Mouse (Mus musculus) midbrain, embryonic 15.5 days (tissue): ENCODE measurements around the gene Slc17a8. TPM values are rescaled to one million over a fixed set of nuclear protein-coding genes. Genes with fewer than 3 reads are reported as not detected.
"Not testable (repeated sequence)": the region's sequence is repeated elsewhere in the genome, so short reads cannot be mapped to it uniquely, and the experiment has no call there.

ENCODE experiments used
- ATAC-seq: fragments of 200-750 bp; cut with Nextera tagmentation; replicated peaks from 2 replicates; pipeline ENCODE4 v1.8.0; 2017; ENCODE audit warnings: moderate TSS enrichment
- H3K27ac ChIP-seq: fragments of 300-500 bp; sonication (generic); 2 replicates; pipeline ENCODE4 v1.5.1; 2015; ENCODE audit warnings: mild to moderate bottlenecking, inconsistent platforms
- H3K27me3 ChIP-seq: fragments of 300-500 bp; sonication (generic); replicated peaks from 2 replicates; pipeline ENCODE4 v1.6.1; 2015; ENCODE audit warnings: inconsistent platforms
- H3K36me3 ChIP-seq: fragments of 300-500 bp; sonication (generic); replicated peaks from 2 replicates; pipeline ENCODE4 v1.6.1; 2015; ENCODE audit warnings: inconsistent platforms
- H3K4me1 ChIP-seq: fragments of 300-500 bp; sonication (generic); 2 replicates; pipeline ENCODE4 v1.6.1; 2015; ENCODE audit warnings: inconsistent platforms
- H3K4me2 ChIP-seq: fragments of 300-500 bp; sonication (generic); 2 replicates; pipeline ENCODE4 v1.6.1; 2015; ENCODE audit warnings: inconsistent platforms, mild to moderate bottlenecking, moderate library complexity
- H3K4me3 ChIP-seq: fragments of 300-500 bp; sonication (generic); 2 replicates; pipeline ENCODE4 v1.5.1; 2015; ENCODE audit warnings: mild to moderate bottlenecking, inconsistent platforms
- H3K9ac ChIP-seq: fragments of 300-500 bp; sonication (generic); 2 replicates; pipeline ENCODE4 v1.6.1; 2015; ENCODE audit warnings: mild to moderate bottlenecking, inconsistent platforms
- H3K9me3 ChIP-seq: fragments of 300-500 bp; sonication (generic); 2 replicates; pipeline ENCODE4 v1.6.1; 2016; ENCODE audit warnings: inconsistent platforms
- WGBS: fragments of 180-500 bp; shearing (Covaris S2); methylation state at CpG from one replicate; pipeline ENCODE4 v1.1.7; 2015; ENCODE audit warnings: mixed read lengths; 5-methylcytosine and 5-hydroxymethylcytosine counted together
- polyA plus RNA-seq: library from polyadenylated mRNA; unstranded; fragments of >200 nt; fragmentation: Nextera tagmentation; extraction: Ambion mirVana; gene quantifications from 2 replicates; pipeline ENCODE4 v1.2.1, GENCODE M21; 2015

Slc17a8 gene
- 1.3 and 1.5 TPM in 2 replicates for polyA plus RNA-seq

- Histone ChIP-seq H3K27ac (no peak within 1 kb of the TSS), H3K27me3 (no peaks in the 10 kb centered on the region), H3K4me2 (peak within 1 kb of the TSS; percentile 25; the same call in 1 of the 2 replicates), H3K4me1 (peaks cover 4% of the 10 kb centered on the region; the same call in 1 of the 2 replicates), H3K36me3 (no peaks in the 10 kb centered on the region), H3K9me3 (no peaks in the 10 kb centered on the region), H3K4me3 (no peak within 1 kb of the TSS), H3K9ac (no peak within 1 kb of the TSS)
- ATAC-seq: peak; percentile 52; the same call in 1 of the 2 replicates
- 19% methylated on average over 7 of the region's 7 CpGs for WGBS
Measured at GRCm38 (mm10) chr10:89621129-89621528, at the start of gene Slc17a8. TSS of gene Slc17a8 (minus strand) at chr10:89621253.

DNA sequence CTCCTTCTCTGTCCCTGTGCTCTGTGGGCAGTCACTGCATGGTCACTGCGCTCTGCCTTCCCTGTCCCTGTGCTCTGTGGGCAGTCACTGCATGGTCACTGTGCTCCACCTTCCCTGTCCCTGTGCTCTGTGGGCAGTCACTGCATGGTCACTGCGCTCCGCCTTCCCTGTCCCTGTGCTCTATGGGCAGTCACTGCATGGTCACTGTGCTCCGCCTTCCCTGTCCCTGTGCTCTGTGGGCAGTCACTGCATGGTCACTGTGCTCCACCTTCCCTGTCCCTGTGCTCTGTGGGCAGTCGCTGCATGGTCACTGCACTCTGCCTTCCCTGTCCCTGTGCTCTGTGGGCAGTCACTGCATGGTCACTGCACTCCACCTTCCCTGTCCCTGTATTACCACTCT lies 49.3 kb upstream of the Slc17a8 start:
- H3K4me3 ChIP-seq, H3K4me1 ChIP-seq, H3K9me3 ChIP-seq, H3K9ac ChIP-seq, H3K27ac ChIP-seq, H3K4me2 ChIP-seq, H3K27me3 ChIP-seq, ATAC-seq, H3K36me3 ChIP-seq: not testable (repeated sequence)
- 95% methylated on average over 5 of the region's 5 CpGs for WGBS

DNA sequence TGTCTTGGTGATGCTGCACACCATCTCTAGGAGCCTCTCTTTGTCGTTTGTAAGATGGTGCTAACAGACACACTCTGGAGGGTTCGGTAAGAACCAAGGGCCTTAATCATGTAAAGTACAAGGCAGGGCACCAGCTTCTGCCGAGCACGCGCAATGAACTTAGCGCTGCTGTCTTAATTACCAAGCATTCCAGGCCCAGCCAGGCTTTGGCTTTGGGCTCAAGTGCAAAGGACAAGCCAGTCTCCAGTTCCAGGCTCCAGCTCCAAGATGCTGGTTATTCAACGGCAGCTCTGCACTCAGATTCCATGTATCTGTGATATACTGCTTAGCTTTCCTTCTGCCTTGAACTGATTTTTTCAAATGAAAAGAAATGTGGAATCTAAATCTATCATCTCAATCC lies 46.5 kb upstream of the Slc17a8 start:
- Histone ChIP-seq H3K36me3 (no peaks in the 10 kb centered on the region), H3K4me1 (no peaks in the 10 kb centered on the region), H3K27ac (no peak overlapping the region), H3K4me2 (no peak overlapping the region), H3K9ac (no peak overlapping the region), H3K4me3 (no peak overlapping the region), H3K27me3 (no peaks in the 10 kb centered on the region), H3K9me3 (no peaks in the 10 kb centered on the region)
- no peak for ATAC-seq
- 82% methylated on average over 7 of the region's 7 CpGs for WGBS

- no peak overlapping the region for H3K9ac ChIP-seq
- H3K4me1 ChIP-seq: no peaks in the 10 kb centered on the region
- no peaks in the 10 kb centered on the region for H3K27me3 ChIP-seq
- no peak overlapping the region for H3K4me3 ChIP-seq
- ATAC-seq: no peak
- no peaks in the 10 kb centered on the region for H3K9me3 ChIP-seq
- no peak overlapping the region for H3K4me2 ChIP-seq
- H3K36me3 ChIP-seq: no peaks in the 10 kb centered on the region
- no peak overlapping the region for H3K27ac ChIP-seq
- WGBS: 92% methylated on average over 9 of the region's 9 CpGs
Measured at GRCm38 (mm10) chr10:89665679-89666078, 44.6 kb upstream of the Slc17a8 start.

GRCm38 (mm10) chr10:89664977-89665645 lies 44.1 kb upstream of the Slc17a8 start:
- Histone ChIP-seq H3K9ac (no peak overlapping the region), H3K4me1 (no peaks in the 10 kb centered on the region), H3K36me3 (no peaks in the 10 kb centered on the region), H3K27me3 (no peaks in the 10 kb centered on the region), H3K4me3 (no peak overlapping the region), H3K9me3 (no peaks in the 10 kb centered on the region), H3K27ac (no peak overlapping the region), H3K4me2 (no peak overlapping the region)
- no peak for ATAC-seq
- 91% methylated on average over 8 of the region's 8 CpGs for WGBS

DNA sequence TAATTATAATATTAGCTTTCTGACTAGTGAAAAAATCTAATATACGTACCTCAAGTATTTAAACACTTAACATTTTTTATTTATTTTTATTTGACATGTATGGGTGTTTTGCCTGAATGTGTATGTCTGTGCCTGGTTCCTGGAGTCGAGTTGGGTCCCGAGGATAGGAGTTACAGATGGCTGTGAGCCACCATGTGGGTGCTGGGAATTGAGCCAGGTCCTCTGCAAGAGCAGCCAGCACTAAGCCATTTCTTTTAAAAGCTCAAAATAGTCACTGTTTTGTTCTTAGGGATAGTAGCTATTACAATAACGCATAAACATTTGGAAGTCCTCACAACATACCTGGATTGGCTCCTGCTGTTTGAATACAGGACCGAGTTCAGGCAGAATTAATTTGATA lies 35.3 kb upstream of the Slc17a8 start:
- Histone ChIP-seq H3K9me3 (no peaks in the 10 kb centered on the region), H3K9ac (no peak overlapping the region), H3K4me1 (no peaks in the 10 kb centered on the region), H3K4me3 (no peak overlapping the region), H3K27me3 (no peaks in the 10 kb centered on the region), H3K36me3 (peaks cover 29% of the 10 kb centered on the region), H3K4me2 (no peak overlapping the region), H3K27ac (no peak overlapping the region)
- ATAC-seq: no peak
- WGBS: 91% methylated on average over 5 of the region's 5 CpGs

DNA sequence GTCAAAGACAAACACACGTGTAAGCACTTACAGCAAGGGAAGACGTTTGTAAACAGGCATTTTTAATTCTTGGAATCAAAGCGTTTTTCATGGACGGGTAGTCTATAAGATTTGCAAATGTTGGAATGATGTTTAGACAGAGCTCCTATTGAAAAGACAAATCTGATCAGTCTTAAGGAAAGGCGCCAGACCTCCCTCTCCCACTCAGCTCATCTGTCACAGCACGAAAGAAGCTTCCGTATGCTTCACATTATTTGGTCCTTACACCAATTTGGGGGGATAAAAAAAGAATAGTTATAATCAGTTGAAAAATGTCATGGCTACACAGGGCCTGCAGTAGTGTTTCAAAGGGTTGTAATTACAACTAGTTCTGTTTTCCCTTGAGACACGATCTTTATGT lies 31.9 kb upstream of the Slc17a8 start:
- Histone ChIP-seq H3K4me2 (no peak overlapping the region), H3K9me3 (no peaks in the 10 kb centered on the region), H3K4me1 (no peaks in the 10 kb centered on the region), H3K27ac (no peak overlapping the region), H3K27me3 (no peaks in the 10 kb centered on the region), H3K9ac (no peak overlapping the region), H3K36me3 (peaks cover 35% of the 10 kb centered on the region), H3K4me3 (no peak overlapping the region)
- ATAC-seq: no peak
- 89% methylated on average over 8 of the region's 8 CpGs for WGBS

GRCm38 (mm10) chr10:89651691-89652090 lies 30.6 kb upstream of the Slc17a8 start:
- no peak overlapping the region for H3K9ac ChIP-seq
- H3K27ac ChIP-seq: no peak overlapping the region
- no peak for ATAC-seq
- H3K9me3 ChIP-seq: no peaks in the 10 kb centered on the region
- H3K4me3 ChIP-seq: no peak overlapping the region
- no peak overlapping the region for H3K4me2 ChIP-seq
- H3K36me3 ChIP-seq: peaks cover 30% of the 10 kb centered on the region
- no peaks in the 10 kb centered on the region for H3K4me1 ChIP-seq
- WGBS: 90% methylated on average over 1 of the region's 1 CpGs
- H3K27me3 ChIP-seq: no peaks in the 10 kb centered on the region

GRCm38 (mm10) chr10:89646918-89647317 lies 25.9 kb upstream of the Slc17a8 start:
- Histone ChIP-seq H3K36me3 (peaks cover 34% of the 10 kb centered on the region), H3K27me3 (no peaks in the 10 kb centered on the region), H3K4me1 (no peaks in the 10 kb centered on the region), H3K4me3 (no peak overlapping the region), H3K9me3 (no peaks in the 10 kb centered on the region), H3K9ac (no peak overlapping the region), H3K4me2 (no peak overlapping the region), H3K27ac (no peak overlapping the region)
- 92% methylated on average over 9 of the region's 9 CpGs for WGBS
- ATAC-seq: no peak

DNA sequence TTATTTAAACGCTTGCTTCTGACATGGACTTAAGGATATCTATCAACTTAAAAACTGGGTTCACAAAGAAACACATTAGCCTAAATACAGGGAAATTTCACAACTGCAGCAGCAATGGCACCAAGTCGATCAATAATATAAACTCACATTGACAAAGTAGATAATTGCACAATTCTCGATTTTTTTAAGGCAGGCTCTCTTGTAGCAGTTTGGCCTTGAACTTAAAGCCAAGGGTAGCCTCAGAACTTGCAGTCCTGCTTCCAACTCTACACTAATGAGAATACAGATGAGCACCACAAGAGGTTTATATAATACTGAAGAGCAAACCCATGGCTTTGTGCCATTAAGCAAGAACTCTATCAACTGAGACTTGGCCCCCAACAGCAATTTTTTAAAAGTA lies 15.9 kb upstream of the Slc17a8 start:
- H3K9me3 ChIP-seq: no peaks in the 10 kb centered on the region
- H3K36me3 ChIP-seq: peaks cover 19% of the 10 kb centered on the region; the same call in 1 of the 2 replicates
- H3K4me2 ChIP-seq: no peak overlapping the region
- ATAC-seq: no peak
- H3K27me3 ChIP-seq: no peaks in the 10 kb centered on the region
- no peak overlapping the region for H3K4me3 ChIP-seq
- 91% methylated on average over 3 of the region's 3 CpGs for WGBS
- no peaks in the 10 kb centered on the region for H3K4me1 ChIP-seq
- H3K9ac ChIP-seq: no peak overlapping the region
- no peak overlapping the region for H3K27ac ChIP-seq

GRCm38 (mm10) chr10:89635018-89635417 lies 14.0 kb upstream of the Slc17a8 start:
- Histone ChIP-seq H3K4me1 (no peaks in the 10 kb centered on the region), H3K4me3 (no peak overlapping the region), H3K27me3 (no peaks in the 10 kb centered on the region), H3K9ac (no peak overlapping the region), H3K4me2 (no peak overlapping the region), H3K36me3 (peaks cover 3% of the 10 kb centered on the region; the same call in 1 of the 2 replicates), H3K27ac (no peak overlapping the region), H3K9me3 (no peaks in the 10 kb centered on the region)
- 78% methylated on average over 5 of the region's 5 CpGs for WGBS
- ATAC-seq: peak; percentile 73

GRCm38 (mm10) chr10:89633736-89634426 lies 12.8 kb upstream of the Slc17a8 start:
- Histone ChIP-seq H3K9ac (no peak overlapping the region), H3K4me3 (no peak overlapping the region), H3K36me3 (0 out of 2 replicates have a peak, but pooled peaks cover 3% of the 10 kb centered on the region), H3K27me3 (no peaks in the 10 kb centered on the region), H3K4me1 (no peaks in the 10 kb centered on the region), H3K9me3 (no peaks in the 10 kb centered on the region), H3K4me2 (no peak overlapping the region), H3K27ac (no peak overlapping the region)
- ATAC-seq: no peak
- 91% methylated on average over 7 of the region's 7 CpGs for WGBS

DNA sequence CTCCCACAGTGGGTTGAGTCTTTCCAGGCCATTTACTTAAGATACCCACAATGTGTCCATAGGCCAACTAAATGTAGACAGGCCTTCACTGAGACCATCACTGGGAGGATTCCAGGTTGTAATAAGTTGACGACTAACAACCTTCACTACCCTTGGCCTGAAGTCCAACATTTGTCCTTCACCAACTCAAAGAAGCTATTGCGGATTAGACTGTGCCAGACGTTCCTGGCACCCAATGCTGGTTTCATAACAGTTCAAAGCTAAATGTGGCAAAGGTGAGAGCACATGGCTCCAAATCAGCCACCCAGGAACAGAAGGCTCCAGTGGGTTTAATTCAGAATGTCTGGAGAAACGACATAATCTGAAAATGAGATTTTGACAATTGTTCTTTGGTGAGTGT lies 12.1 kb upstream of the Slc17a8 start:
- no peak overlapping the region for H3K4me2 ChIP-seq
- no peak overlapping the region for H3K9ac ChIP-seq
- H3K9me3 ChIP-seq: no peaks in the 10 kb centered on the region
- no peaks in the 10 kb centered on the region for H3K27me3 ChIP-seq
- ATAC-seq: no peak
- no peaks in the 10 kb centered on the region for H3K36me3 ChIP-seq
- 93% methylated on average over 4 of the region's 4 CpGs for WGBS
- H3K27ac ChIP-seq: no peak overlapping the region
- H3K4me3 ChIP-seq: no peak overlapping the region
- H3K4me1 ChIP-seq: no peaks in the 10 kb centered on the region
